Mouse (Mus musculus) thymus, postnatal 36 days (tissue): ENCODE results near the gene Grip1.

Source experiments
- DNase-seq, 2 experiments: peaks; one replicate each; pipeline ENCODE4 v3.0.0; 2022; ENCODE audit warnings: mixed read lengths in 2 of 2

Grip1 gene

DNA sequence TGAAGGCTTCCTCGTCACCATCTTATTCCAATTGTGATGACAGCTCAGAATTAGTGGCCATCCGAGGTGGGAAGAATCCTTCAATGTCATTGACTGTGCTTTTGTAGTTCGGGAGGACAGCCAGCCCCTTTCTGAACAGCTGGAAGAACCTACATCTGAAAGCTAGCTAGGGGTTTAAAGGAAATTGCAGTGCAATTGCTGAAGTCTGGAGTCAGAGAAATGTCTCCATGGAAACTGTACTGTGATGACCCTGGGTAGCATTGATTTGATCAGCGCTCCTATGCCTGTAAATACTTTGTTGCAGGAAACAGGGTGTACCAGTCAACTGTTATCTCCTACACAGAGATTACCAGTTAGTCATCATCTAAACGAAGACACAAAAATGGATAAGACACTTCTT lies 325.2 kb downstream of the Grip1 start:
- DNase-seq: no peak

DNA sequence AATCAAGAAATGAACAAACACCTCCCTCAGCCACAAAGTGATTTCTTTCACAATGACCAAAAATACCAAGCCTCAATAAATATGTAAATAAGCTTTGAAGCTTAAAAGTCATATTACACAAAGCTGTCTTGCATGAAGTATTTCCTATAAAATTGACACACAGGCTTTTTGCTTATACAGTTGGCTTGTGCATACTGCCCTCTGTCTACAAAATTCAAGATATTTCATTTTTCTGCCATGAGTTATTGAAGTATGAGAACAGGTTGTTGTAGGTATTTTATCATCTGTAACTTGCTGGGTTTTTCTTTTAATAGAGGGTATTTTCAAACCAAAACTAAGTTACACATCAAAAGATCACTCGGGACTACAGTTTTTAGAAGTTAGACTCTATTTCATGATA lies 326.0 kb downstream of the Grip1 start:
- DNase-seq: no peak

DNA sequence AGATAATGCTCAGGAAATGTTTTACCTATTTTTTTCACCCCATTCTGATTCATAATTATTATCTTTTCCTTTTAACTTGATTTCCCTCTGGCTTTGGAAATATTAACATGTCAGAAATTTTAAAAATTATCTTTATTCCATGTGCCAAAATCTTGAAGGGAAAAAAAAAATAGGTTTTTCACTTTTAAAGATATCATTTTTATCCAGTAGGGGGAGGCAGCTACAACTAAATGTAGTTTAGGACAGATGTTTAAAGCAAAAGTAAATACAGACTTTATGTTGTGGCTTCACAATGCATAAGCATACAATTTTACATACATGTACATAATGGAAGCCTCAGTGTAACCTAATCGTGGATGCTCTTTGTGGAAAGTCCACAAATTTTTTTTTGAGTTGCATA lies 336.9 kb downstream of the Grip1 start:
- DNase-seq: no peak

DNA sequence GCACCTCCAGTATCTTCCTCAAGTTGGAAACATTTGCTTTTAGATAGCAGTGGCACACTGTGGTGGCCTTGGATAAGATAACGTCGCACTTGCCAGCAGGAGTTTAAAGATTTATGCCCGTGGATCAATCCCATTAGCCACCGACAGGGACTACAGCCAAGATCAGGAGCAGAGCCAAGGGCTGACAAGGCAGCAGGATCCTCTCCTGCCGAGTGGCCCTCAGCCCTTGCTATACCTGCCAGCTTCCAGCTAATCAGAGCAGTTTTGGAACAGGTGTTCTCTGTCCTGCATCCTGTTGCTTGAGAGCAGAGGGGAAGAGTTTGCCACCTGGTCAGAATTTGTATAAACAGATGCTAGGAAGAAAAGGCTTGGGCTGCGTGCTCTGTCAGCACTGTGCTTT lies 348.8 kb downstream of the Grip1 start:
- no peak for DNase-seq

DNA sequence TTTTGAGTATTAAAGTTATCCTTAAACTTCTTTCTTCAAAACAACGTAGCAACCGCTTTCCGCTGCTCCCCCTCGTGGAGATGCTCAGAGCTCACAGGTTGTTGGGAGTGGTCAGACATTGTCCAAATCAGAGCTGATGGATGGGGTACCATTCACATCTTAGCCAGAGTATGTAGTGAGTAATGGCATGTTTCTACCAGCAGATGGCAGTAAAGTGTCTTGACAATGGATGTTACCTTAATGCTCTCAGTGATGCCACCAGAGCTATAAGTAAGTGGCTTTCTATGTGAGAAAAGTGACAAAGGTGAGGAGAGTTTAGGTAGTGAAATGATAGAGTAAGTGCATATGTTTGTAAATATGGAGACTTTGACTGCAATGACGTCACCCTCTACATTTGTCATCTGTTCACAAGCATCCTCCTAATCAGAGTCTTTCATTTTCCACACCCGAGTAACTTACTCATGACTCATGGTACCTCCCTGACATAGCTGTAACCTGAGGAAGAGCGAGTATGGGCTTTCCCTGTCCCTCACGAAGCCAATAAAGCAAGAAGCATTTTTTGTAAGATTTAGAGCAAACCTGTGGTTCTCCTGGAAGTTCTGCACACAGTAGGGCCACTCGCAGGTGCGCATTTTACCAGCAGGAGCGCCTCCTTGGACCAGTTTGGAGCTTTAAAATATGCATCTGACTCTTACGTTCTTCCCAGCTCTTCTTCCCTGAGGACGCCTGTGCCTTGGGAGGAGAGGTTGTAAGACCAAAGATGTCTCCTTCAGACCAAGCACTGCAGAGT lies 350.2 kb downstream of the Grip1 start:
- no peak for DNase-seq

DNA sequence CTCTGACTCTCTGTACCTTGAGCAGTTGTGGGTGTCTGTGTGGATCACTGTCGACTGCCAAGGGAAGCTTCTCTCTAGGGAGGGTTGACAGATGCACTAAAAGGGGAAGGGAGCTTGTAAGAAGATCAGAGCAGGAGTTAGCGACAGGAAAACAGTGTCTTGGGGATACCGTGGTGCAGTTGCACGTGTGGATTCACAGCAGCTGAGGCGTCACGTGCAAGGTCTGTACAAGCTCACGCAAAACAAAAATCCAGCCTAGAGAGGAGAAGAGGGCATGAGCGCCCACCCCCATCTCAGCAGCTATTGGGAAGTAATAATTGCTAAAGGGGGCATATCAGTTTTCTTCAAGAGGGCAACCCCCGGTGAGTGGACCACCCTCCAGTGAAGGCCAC lies 350.8 kb downstream of the Grip1 start:
- no peak for DNase-seq

DNA sequence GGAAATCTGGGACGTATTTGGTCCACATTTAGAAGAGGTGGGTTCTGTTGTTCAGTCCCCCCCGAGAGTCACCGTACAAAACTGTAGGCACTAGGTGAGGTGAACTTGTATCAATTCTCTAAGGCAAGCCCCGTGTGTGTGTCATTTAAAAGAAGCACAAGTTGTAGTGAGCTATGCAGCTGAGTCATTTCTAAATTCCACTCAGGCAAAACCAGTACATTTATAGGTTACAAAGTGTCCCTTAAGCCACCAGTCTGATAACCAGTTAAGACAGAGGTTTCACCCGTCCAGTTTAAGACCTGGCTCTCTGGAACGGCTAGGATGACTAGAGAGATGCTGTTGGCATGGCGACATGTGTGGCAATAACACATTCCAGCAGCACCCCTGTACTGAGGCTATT lies 351.5 kb downstream of the Grip1 start:
- DNase-seq: no peak

- no peak for DNase-seq
Observed at GRCm38 (mm10) chr10:119806151-119806550, 352.5 kb downstream of the Grip1 start.

DNA sequence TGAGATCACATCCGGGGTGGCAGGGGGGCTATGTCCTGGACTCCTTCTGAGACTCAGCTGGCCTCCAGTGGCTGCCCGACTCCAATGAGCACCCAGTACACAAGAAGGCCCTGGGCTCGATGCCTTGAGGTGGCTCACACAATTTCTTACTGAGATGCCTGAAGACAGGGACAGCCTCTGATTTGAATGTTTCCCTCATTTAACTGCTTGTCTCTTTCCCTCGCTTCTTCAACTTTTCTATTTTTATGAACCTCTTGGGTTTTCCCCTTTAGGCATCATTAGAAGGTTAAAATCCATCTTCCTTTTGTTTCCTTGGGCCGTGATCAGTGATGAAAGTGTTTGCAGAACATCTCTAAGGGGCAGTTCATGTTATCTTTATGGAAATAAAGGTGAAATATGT lies 354.8 kb downstream of the Grip1 start:
- DNase-seq: no peak

DNA sequence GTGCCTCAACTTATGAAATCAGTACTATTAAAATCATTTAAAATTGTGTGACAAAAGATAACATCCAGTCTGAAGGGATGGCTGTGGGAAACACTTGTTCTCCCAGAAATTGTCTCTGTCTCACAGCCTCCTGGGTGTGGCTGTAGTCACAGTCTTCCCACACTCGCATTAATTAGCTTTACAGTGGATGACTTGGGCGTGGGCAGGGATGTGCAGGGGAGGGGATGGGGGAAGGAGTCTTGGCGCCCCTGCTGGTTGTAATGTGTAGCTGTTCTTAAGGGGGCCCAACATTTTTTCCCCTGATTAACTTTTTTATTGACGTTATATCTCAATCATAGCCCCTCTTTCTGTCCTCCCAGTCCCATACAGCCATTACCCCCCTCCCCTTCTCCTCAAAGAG lies 360.5 kb downstream of the Grip1 start:
- DNase-seq: no peak

GRCm38 (mm10) chr10:119816001-119816400 lies 362.4 kb downstream of the Grip1 start:
- DNase-seq: no peak

- no peak for DNase-seq
Observed at GRCm38 (mm10) chr10:119818381-119818780, 364.8 kb downstream of the Grip1 start.

DNA sequence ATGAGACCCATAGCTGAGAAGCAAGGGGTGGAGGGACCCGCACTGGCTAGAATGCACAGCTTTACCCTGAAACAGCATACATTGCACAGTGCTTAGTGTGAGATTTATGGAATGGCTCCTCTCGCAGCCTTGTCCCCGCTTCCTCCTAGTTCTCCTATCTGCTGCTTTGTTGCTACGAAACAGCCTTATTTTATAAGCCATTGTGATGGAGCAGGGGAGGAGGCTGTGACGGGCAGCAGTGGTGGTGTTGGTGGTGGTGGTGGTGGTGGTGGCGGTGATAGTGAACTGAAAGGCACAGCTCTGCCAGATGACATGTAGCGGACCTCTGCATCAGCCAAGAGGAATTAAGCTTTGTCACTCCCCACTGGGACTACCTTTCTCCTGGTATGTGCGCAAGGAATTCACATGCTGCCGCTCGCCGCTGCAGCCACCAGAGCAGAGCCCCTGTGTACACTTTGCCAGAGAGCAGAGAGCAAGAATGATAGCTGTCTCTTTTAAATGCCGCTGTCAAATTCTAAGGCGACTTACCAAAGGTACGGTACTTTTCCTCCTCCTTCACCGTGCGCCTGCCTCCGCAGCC lies 365.6 kb downstream of the Grip1 start:
- no peak for DNase-seq

- DNase-seq: no peak
Observed at GRCm38 (mm10) chr10:119819740-119820139, 366.1 kb downstream of the Grip1 start.

GRCm38 (mm10) chr10:119820428-119820827 lies 366.8 kb downstream of the Grip1 start:
- DNase-seq: no peak

GRCm38 (mm10) chr10:119823691-119824090 lies 370.1 kb downstream of the Grip1 start:
- DNase-seq: no peak

DNA sequence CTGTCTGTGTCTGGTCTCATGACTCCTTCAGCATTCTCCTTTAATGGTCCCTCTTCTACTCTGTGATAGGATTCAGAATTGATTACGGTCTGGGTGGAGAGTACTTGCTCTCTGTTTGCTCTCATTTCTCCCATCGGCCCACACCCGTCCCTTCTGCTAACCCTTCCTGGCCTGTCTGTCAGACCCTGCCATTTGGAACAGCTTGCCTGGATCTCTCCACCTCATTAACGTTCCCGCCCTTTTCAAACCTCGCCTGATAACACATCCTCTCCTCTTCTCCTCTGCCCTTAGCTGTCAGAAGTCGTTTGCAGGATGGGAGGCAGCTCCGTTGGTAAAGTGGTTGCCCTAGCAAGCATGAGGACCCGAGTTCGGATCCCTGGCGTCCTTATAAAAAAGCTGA lies 370.9 kb downstream of the Grip1 start:
- DNase-seq: no peak

DNA sequence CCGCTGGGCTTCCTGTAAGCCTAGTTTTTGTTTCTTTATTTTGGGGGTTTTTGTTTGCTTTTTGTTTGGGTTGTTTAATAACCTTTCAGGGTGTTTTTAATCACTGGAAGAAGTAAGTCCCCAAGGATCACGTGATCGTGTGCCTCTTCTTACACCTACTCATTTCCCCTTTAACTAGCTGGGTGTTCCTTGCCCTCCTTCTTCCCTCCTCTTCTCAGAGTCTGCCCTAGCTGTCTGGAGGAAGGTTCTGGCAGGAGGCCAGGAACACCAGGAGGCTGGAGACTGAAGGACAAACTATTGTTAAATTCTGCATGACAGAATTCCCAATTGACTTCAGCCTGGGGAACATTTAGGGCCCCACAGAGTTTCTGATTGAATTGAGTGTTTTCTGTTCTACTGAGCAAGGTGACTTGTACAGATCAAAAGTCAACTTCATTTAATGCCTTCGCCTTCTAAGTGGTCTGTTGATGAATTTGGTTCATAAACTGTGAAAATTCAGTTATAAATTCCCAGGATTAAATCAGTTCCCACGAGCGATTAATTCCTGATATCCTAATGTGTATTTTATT lies 376.8 kb downstream of the Grip1 start:
- DNase-seq: no peak

DNA sequence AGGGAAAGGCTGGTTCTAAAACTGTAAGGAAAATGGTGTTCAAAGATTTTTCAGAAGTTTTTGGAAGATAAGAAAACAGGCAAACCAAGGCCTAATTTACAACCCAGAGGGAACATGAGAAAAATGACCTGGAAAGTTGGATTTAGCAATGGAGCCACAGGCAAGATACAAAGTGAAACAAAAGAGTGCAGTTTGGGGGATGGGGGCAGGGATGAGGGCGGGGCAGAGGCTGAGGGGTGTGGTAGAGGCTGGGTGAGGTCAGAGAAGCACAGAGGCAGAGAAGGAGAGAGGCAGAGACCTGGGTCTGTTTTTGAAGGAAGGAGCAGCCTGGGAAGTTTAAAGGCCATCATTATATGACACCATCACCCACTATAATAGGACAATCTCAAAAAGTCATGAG lies 377.5 kb downstream of the Grip1 start:
- DNase-seq: no peak

DNA sequence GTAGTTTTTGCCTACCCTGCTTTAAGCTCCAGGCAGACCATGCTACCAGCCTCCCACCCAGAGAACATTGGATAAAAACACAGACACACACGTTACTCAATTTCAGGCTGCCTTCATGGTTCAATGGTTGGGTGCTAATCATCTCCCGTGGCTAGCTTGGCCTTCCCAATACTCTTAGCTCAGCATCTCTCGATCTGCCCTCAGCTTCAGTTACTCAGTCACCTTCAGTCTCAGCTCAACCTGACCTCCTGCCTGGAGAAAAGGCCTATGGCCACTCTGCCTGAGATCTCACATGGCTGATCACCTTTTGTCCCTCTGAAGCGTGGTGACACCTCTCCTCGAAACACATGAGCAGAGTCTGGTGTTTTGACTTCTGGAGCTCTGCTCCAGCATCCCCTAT lies 379.7 kb downstream of the Grip1 start:
- no peak for DNase-seq

- no peak for DNase-seq
Observed at GRCm38 (mm10) chr10:119834122-119834521, 380.5 kb downstream of the Grip1 start.

DNA sequence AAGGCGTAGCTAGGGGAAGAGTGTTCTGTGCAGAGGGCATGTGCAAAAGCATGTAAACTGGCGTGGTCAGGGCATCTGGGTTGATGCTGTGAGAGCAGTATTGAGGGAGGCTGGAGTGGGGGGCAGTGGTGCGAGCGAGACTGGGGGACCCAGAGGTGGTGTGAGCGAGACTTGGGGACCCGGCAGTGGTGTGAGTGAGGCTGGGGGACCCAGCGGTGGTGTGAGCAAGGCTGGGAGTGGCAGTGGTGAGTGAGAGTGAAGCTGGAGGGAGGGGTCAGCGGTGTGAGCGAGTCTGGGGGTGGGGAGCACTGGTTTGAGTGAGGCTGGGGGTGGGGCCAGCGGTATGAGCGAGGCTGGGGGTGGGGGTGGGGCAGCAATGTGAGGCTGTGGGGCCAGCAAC lies 386.0 kb downstream of the Grip1 start:
- no peak for DNase-seq

DNA sequence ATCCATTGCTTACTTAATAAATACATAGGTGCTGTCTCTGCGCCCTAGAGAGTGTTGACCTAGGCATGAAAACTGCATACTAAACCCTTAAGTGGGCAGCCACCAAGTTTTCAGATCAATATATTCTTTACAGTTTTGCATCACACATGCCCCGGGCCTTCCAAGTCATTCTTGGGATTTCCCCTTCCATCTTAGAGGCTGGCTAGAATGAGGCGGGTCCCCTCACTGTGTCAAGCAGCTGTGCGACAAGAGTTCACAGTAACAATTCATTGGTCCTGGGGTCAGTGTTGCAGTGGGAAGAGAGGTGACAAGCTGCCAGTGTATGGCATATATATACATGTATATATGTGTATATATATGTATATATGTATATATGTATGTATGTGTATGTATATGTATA lies 388.4 kb downstream of the Grip1 start:
- no peak for DNase-seq

- no peak for DNase-seq
Observed at GRCm38 (mm10) chr10:119845705-119846410, 392.2 kb downstream of the Grip1 start.
